Mouse (Mus musculus) MEL (cell line): ENCODE measurements around the gene Aip. TPM values are rescaled to one million over a fixed set of nuclear protein-coding genes. Genes with fewer than 3 reads are reported as not detected.

Experiments used
- DNase-seq: peaks from one replicate; pipeline ENCODE4 v3.0.0; 2011; ENCODE audit warnings: low read depth, low spot score
- H3K27ac ChIP-seq: 2 replicates; pipeline ENCODE4 v1.5.1; 2012; ENCODE audit warnings: low read depth, mild to moderate bottlenecking, control low read depth, low read length, moderate library complexity; ENCODE audit not compliant: control insufficient read depth
- H3K27me3 ChIP-seq, 2 experiments: fragments of 150-350 bp in 1 of 2; sonication (generic) in 1 of 2; 2 replicates each; pipeline ENCODE4 v1.6.1; 2012; ENCODE audit warnings: low read length in 2 of 2, mild to moderate bottlenecking in 2 of 2, improper control_type of control experiment in 1 of 2, moderate library complexity in 1 of 2; ENCODE audit not compliant: insufficient read depth in 2 of 2, control insufficient read depth in 1 of 2
- H3K36me3 ChIP-seq, 2 experiments: 2 replicates each; pipeline ENCODE4 v1.6.1; 2012 to 2014; ENCODE audit warnings: low read length in 2 of 2, improper control_type of control experiment in 1 of 2, inconsistent platforms in 1 of 2, mild to moderate bottlenecking in 1 of 2; ENCODE audit not compliant: insufficient read depth in 2 of 2, control insufficient read depth in 1 of 2
- H3K4me1 ChIP-seq, 2 experiments: fragments of 150-350 bp in 1 of 2; sonication (generic) in 1 of 2; 2 replicates each; pipeline ENCODE4 v1.6.1; 2012; ENCODE audit warnings: low read length in 2 of 2, improper control_type of control experiment in 1 of 2, mild to moderate bottlenecking in 1 of 2; ENCODE audit not compliant: insufficient read depth in 2 of 2, control insufficient read depth in 1 of 2
- H3K4me3 ChIP-seq, 2 experiments: fragments of 150-350 bp in 1 of 2; sonication (generic) in 1 of 2; 2 replicates each; pipeline ENCODE4 v1.5.1; 2012; ENCODE audit warnings: low read depth in 2 of 2, low read length in 2 of 2, mild to moderate bottlenecking in 2 of 2, moderate library complexity in 2 of 2, control low read depth in 1 of 2, improper control_type of control experiment in 1 of 2; ENCODE audit not compliant: control insufficient read depth in 1 of 2, insufficient read depth in 1 of 2
- H3K79me2 ChIP-seq: 2 replicates; pipeline ENCODE4 v1.6.1; 2012; ENCODE audit warnings: mild to moderate bottlenecking, low read length, moderate library complexity; ENCODE audit not compliant: control insufficient read depth, poor library complexity, insufficient read depth
- H3K9ac ChIP-seq: 2 replicates; pipeline ENCODE4 v1.6.1; 2012; ENCODE audit warnings: low read depth, mild to moderate bottlenecking, control low read depth, low read length, moderate library complexity; ENCODE audit not compliant: control insufficient read depth, poor library complexity, severe bottlenecking
- H3K9me3 ChIP-seq: fragments of 150-350 bp; sonication (generic); replicated peaks from 2 replicates; pipeline ENCODE4 v1.6.1; 2012; ENCODE audit warnings: mild to moderate bottlenecking, low read length, improper control_type of control experiment, moderate library complexity; ENCODE audit not compliant: insufficient read depth
- CHD1 ChIP-seq: IDR thresholded peaks from 2 replicates; pipeline ENCODE4 v1.6.1; 2012; ENCODE audit warnings: low read depth, mild to moderate bottlenecking, inconsistent platforms, low read length, improper control_type of control experiment
- ELF1 ChIP-seq: IDR thresholded peaks from 2 replicates; pipeline ENCODE4 v1.6.1; 2014; ENCODE audit warnings: low read depth, mild to moderate bottlenecking, inconsistent platforms, low read length, improper control_type of control experiment, moderate library complexity
- MAZ ChIP-seq: IDR thresholded peaks from 2 replicates; pipeline ENCODE4 v1.6.1; 2012; ENCODE audit warnings: low read depth, mild to moderate bottlenecking, inconsistent platforms, low read length, improper control_type of control experiment
- MXI1 ChIP-seq: IDR thresholded peaks from 2 replicates; pipeline ENCODE4 v1.6.1; 2011; ENCODE audit warnings: mild to moderate bottlenecking, low read depth, low read length, improper control_type of control experiment
- MYC ChIP-seq: IDR thresholded peaks from 2 replicates; pipeline ENCODE4 v1.6.1; 2011; ENCODE audit warnings: low read depth, mild to moderate bottlenecking, low read length, improper control_type of control experiment, moderate library complexity
- POLR2A ChIP-seq, 2 experiments: IDR thresholded peaks; 2 replicates each; pipeline ENCODE4 v1.6.1; 2011 to 2012; ENCODE audit warnings: low read length in 2 of 2, mild to moderate bottlenecking in 2 of 2, control low read depth in 1 of 2, improper control_type of control experiment in 1 of 2, low read depth in 1 of 2, moderate library complexity in 1 of 2; ENCODE audit not compliant: control insufficient read depth in 1 of 2, insufficient read depth in 1 of 2, poor library complexity in 1 of 2
- POLR2AphosphoS2 ChIP-seq: IDR thresholded peaks from 2 replicates; pipeline ENCODE4 v1.6.1; 2011; ENCODE audit warnings: low read length, improper control_type of control experiment
- RCOR1 ChIP-seq: IDR thresholded peaks from 2 replicates; pipeline ENCODE4 v1.6.1; 2012; ENCODE audit warnings: low read depth, mild to moderate bottlenecking, inconsistent platforms, low read length, improper control_type of control experiment
- SIN3A ChIP-seq: IDR thresholded peaks from 2 replicates; pipeline ENCODE4 v1.6.1; 2012; ENCODE audit warnings: low read length, improper control_type of control experiment, inconsistent platforms
- UBTF ChIP-seq: IDR thresholded peaks from 2 replicates; pipeline ENCODE4 v1.6.1; 2012; ENCODE audit warnings: low read depth, mild to moderate bottlenecking, inconsistent platforms, low read length, improper control_type of control experiment, moderate library complexity, borderline replicate concordance; ENCODE audit not compliant: insufficient read depth
- USF1 ChIP-seq: IDR thresholded peaks from 2 replicates; pipeline ENCODE4 v1.6.1; 2014; ENCODE audit warnings: low read depth, mild to moderate bottlenecking, inconsistent platforms, low read length, improper control_type of control experiment, moderate library complexity
- ZKSCAN1 ChIP-seq: IDR thresholded peaks from 2 replicates; pipeline ENCODE4 v1.6.1; 2012; ENCODE audit warnings: low read depth, mild to moderate bottlenecking, inconsistent platforms, low read length, improper control_type of control experiment, moderate library complexity
- ZMIZ1 ChIP-seq: IDR thresholded peaks from 2 replicates; pipeline ENCODE4 v1.6.1; 2012; ENCODE audit warnings: low read depth, mild to moderate bottlenecking, inconsistent platforms, low read length, improper control_type of control experiment, moderate library complexity
- polyA plus RNA-seq, 2 experiments: library from polyadenylated mRNA; stranded (reverse) in 1 of 2; unstranded in 1 of 2; fragments of >175 nt in 1 of 2; fragments of >200 nt in 1 of 2; gene quantifications; 2 replicates each; pipeline versions ENCODE4 v1.2.1 to v1.2.4; 2012; ENCODE audit warnings: low replicate concordance in 2 of 2, low read depth in 1 of 2; ENCODE audit not compliant: insufficient read length in 2 of 2, insufficient read depth in 1 of 2, missing spikeins in 1 of 2
- total RNA-seq: library from RNA; depleted of rRNA; stranded (reverse); fragments of 300-350 nt; gene quantifications from 2 replicates; pipeline ENCODE4 v1.2.3, GENCODE M21; 2012

Aip gene
- total and polyA plus RNA-seq, 3 experiments: 37.8 to 101 TPM; not detected in 1

GRCm38 (mm10) chr19:4156073-4156579, 30.5 kb upstream of the Aip start:
- H3K9ac ChIP-seq: no peak overlapping the region
- H3K27ac ChIP-seq: no peak overlapping the region
- H3K36me3 ChIP-seq: peaks cover 1 to 2% of the 10 kb centered on the region in 2 experiments; a peak in 3 of 4 replicates
- no peak for TF ChIP-seq MAZ
- TF ChIP-seq RCOR1: no peak
- TF ChIP-seq MYC: no peak
- H3K27me3 ChIP-seq: no peaks in the 10 kb centered on the region
- peaks cover 6% of the 10 kb centered on the region for H3K79me2 ChIP-seq
- no peak for DNase-seq
- no peak overlapping the region for H3K4me3 ChIP-seq
- no peaks in the 10 kb centered on the region for H3K9me3 ChIP-seq
- peaks cover 4 to 8% of the 10 kb centered on the region in 2 experiments; a peak in 3 of 4 replicates for H3K4me1 ChIP-seq

- H3K27ac ChIP-seq: peak overlapping the region; percentile 55
- H3K4me3 ChIP-seq: peak overlapping the region; percentile 59 to 62
- peak overlapping the region; percentile 75 for H3K9ac ChIP-seq
- H3K9me3 ChIP-seq: no peaks in the 10 kb centered on the region
- H3K36me3 ChIP-seq: peaks cover 1 to 2% of the 10 kb centered on the region in 2 experiments; a peak in 3 of 4 replicates
- no peaks in the 10 kb centered on the region for H3K27me3 ChIP-seq
- no peak; the same call in 1 of the 2 replicates for TF ChIP-seq MXI1
- 0 out of 2 replicates have a peak, but pooled peaks have one; percentile 9 for TF ChIP-seq MAZ
- no peak for TF ChIP-seq POLR2AphosphoS2
- no peak for TF ChIP-seq RCOR1
- TF ChIP-seq ZKSCAN1: no peak
- 0 out of 2 replicates have a peak, but pooled peaks have one; percentile 53 for TF ChIP-seq CHD1
- peak in 1 of 2 experiments; percentile 8; a peak in 1 of 4 replicates for TF ChIP-seq POLR2A (IDR thresholded peaks at IDR 0.05; ENCODE audit: control insufficient read depth in 1 of 2, insufficient read depth in 1 of 2, low read depth in 1 of 2, low read length in 2 of 2, poor library complexity in 1 of 2)
- peak; percentile 16; the same call in 1 of the 2 replicates for TF ChIP-seq SIN3A
- no peak for TF ChIP-seq ELF1
- TF ChIP-seq UBTF: no peak
- 0 out of 2 replicates have a peak, but pooled peaks have one; percentile 57 for TF ChIP-seq ZMIZ1
- no peak for TF ChIP-seq USF1
- DNase-seq: no peak
- peaks cover 6% of the 10 kb centered on the region for H3K79me2 ChIP-seq
- H3K4me1 ChIP-seq: peaks cover 4 to 8% of the 10 kb centered on the region in 2 experiments; a peak in 3 of 4 replicates
Measured at GRCm38 (mm10) chr19:4155223-4156072, 29.8 kb upstream of the Aip start.
